In genomic region chr19:61225526-61226400, GRCm38 (mm10) we compare ENCODE assay signal across 7 mouse cellular contexts. TPM values are rescaled to one million over a fixed set of nuclear protein-coding genes. Genes with fewer than 3 reads are reported as not detected.
DNase-seq lines count a peak whose midpoint lies in the region; ATAC-seq and TF ChIP-seq lines count a peak whose summit lies in the region.

No protein-coding gene starts in this region.

- H3K36me3 ChIP-seq in embryonic facial prominence, embryonic 14.5 days (ENCODE audit: control insufficient read depth, insufficient read depth, low read length), result no peaks in the 10 kb centered on the region
- no peaks in the 10 kb centered on the region for H3K36me3 ChIP-seq in kidney, embryonic 15.5 days
- no peaks in the 10 kb centered on the region for H3K36me3 ChIP-seq in limb, embryonic 14.5 days (ENCODE audit: control insufficient read depth, insufficient read depth, low read length)
- H3K36me3 ChIP-seq in midbrain, embryonic 15.5 days (replicated peaks), result no peaks in the 10 kb centered on the region

- no peak for TF ChIP-seq POLR2A in limb, embryonic 14.5 days (IDR thresholded peaks at IDR 0.05; ENCODE audit: borderline replicate concordance, extremely low read depth, insufficient read depth, insufficient read length)

- peak overlapping the region; percentile 94 for H3K27ac ChIP-seq in embryonic facial prominence, embryonic 14.5 days (replicated peaks; ENCODE audit: low read depth, low read length)
- H3K27ac ChIP-seq in kidney, embryonic 15.5 days, result peak overlapping the region; percentile 97
- peak overlapping the region; percentile 91 for H3K27ac ChIP-seq in limb, embryonic 14.5 days (replicated peaks; ENCODE audit: low read depth, low read length)
- H3K27ac ChIP-seq in midbrain, embryonic 15.5 days, result peak overlapping the region; percentile 93

- peak overlapping the region; percentile 60 for H3K4me2 ChIP-seq in embryonic facial prominence, embryonic 14.5 days (ENCODE audit: low read depth, low read length)
- H3K4me2 ChIP-seq in kidney, embryonic 15.5 days, result peak overlapping the region; percentile 78
- H3K4me2 ChIP-seq in limb, embryonic 14.5 days (replicated peaks; ENCODE audit: low read depth, low read length, severe bottlenecking), result peak overlapping the region; percentile 63
- peak overlapping the region; percentile 71 for H3K4me2 ChIP-seq in midbrain, embryonic 15.5 days

- H3K27me3 ChIP-seq in embryonic facial prominence, embryonic 14.5 days (replicated peaks; ENCODE audit: control insufficient read depth, insufficient read depth, low read length), result no peaks in the 10 kb centered on the region
- H3K27me3 ChIP-seq in kidney, embryonic 15.5 days, result no peaks in the 10 kb centered on the region
- no peaks in the 10 kb centered on the region for H3K27me3 ChIP-seq in limb, embryonic 14.5 days (ENCODE audit: control insufficient read depth, insufficient read depth, low read length)
- no peaks in the 10 kb centered on the region for H3K27me3 ChIP-seq in midbrain, embryonic 15.5 days (replicated peaks)

- peaks cover 11% of the 10 kb centered on the region for H3K9me3 ChIP-seq in embryonic facial prominence, embryonic 14.5 days (ENCODE audit: control insufficient read depth, low read length)
- H3K9me3 ChIP-seq in kidney, embryonic 15.5 days (replicated peaks), result peaks cover 6% of the 10 kb centered on the region; the same call in 1 of the 2 replicates
- no peaks in the 10 kb centered on the region for H3K9me3 ChIP-seq in limb, embryonic 14.5 days (ENCODE audit: control insufficient read depth, low read length)
- no peaks in the 10 kb centered on the region for H3K9me3 ChIP-seq in midbrain, embryonic 15.5 days

- ATAC-seq in embryonic facial prominence, embryonic 14.5 days (ENCODE audit: low read depth), result peak; percentile 53
- peak; percentile 66 for ATAC-seq in kidney, embryonic 15.5 days (replicated peaks; ENCODE audit: low FRiP score)
- peak; percentile 53 for ATAC-seq in limb, embryonic 14.5 days (ENCODE audit: low FRiP score, low read depth)
- ATAC-seq in midbrain, embryonic 15.5 days (replicated peaks), result peak; percentile 76

- H3K4me3 ChIP-seq in embryonic facial prominence, embryonic 14.5 days (ENCODE audit: low read depth, low read length), result peak overlapping the region; percentile 65
- peak overlapping the region; percentile 66 for H3K4me3 ChIP-seq in kidney, embryonic 15.5 days (replicated peaks)
- peak overlapping the region; percentile 59 for H3K4me3 ChIP-seq in limb, embryonic 14.5 days (replicated peaks; ENCODE audit: low read length)
- peak overlapping the region; percentile 57 for H3K4me3 ChIP-seq in midbrain, embryonic 15.5 days

- no peaks in the 10 kb centered on the region; the same call in 1 of the 2 replicates for H3K4me1 ChIP-seq in embryonic facial prominence, embryonic 14.5 days (ENCODE audit: control insufficient read depth, insufficient read depth, low read length)
- H3K4me1 ChIP-seq in kidney, embryonic 15.5 days, result peaks cover 18% of the 10 kb centered on the region
- no peaks in the 10 kb centered on the region for H3K4me1 ChIP-seq in limb, embryonic 14.5 days (ENCODE audit: control insufficient read depth, insufficient read depth, low read length)
- H3K4me1 ChIP-seq in midbrain, embryonic 15.5 days, result peaks cover 7% of the 10 kb centered on the region; the same call in 1 of the 2 replicates

- 6% methylated on average over 49 of the region's 70 CpGs for WGBS in embryonic facial prominence, embryonic 14.5 days
- 6% methylated on average over 70 of the region's 70 CpGs for WGBS in kidney, embryonic 15.5 days
- 6% methylated on average over 69 of the region's 70 CpGs for WGBS in limb, embryonic 14.5 days
- WGBS in midbrain, embryonic 15.5 days, result 4% methylated on average over 70 of the region's 70 CpGs

- peak; percentile 16 for DNase-seq in c-Kit-negative CD71-positive TER-119-positive erythroid progenitor cells, embryonic 14.5 days (ENCODE audit: low read depth, low spot score)
- DNase-seq in embryonic facial prominence, embryonic 14.5 days (ENCODE audit: low spot score), result peak; percentile 95
- DNase-seq in heart, adult 9 months (ENCODE audit: low spot score in 2 of 2), result peak; percentile 10 to 27
- DNase-seq in limb, embryonic 14.5 days (ENCODE audit: low spot score), result peak; percentile 91
- peak; percentile 41 to 60 for DNase-seq in spleen, postnatal 36 days (ENCODE audit: low spot score in 2 of 2)

- peak overlapping the region; percentile 66; the same call in 1 of the 2 replicates for H3K9ac ChIP-seq in embryonic facial prominence, embryonic 14.5 days (ENCODE audit: low read depth, low read length)
- peak overlapping the region; percentile 12; the same call in 1 of the 2 replicates for H3K9ac ChIP-seq in kidney, embryonic 15.5 days
- peak overlapping the region; percentile 49 for H3K9ac ChIP-seq in limb, embryonic 14.5 days (ENCODE audit: low read depth, low read length, severe bottlenecking)
- H3K9ac ChIP-seq in midbrain, embryonic 15.5 days, result peak overlapping the region; percentile 44

RNA-seq across cellular contexts. Expression of gene Csf2ra, which starts 2.5 kb away (rescaled TPM):
- 17.5 and 22.1 TPM in 2 replicates for polyA plus RNA-seq in embryonic facial prominence, embryonic 14.5 days (2014; fragmentation: Nextera tagmentation; extraction: Ambion mirVana)
- 35.0 and 46.5 TPM in 2 replicates for polyA plus RNA-seq in kidney, embryonic 15.5 days (2015; fragmentation: Nextera tagmentation; extraction: Ambion mirVana)
- polyA plus RNA-seq in limb, embryonic 14.5 days (2012; rRNA removed), result 181 and 228 TPM in 2 replicates
- 24.1 and 30.1 TPM in 2 replicates for polyA plus RNA-seq in limb, embryonic 14.5 days (2014; fragmentation: Nextera tagmentation; extraction: Ambion mirVana)
- 63.1 and 78.9 TPM in 2 replicates for polyA plus RNA-seq in midbrain, embryonic 15.5 days (2015; fragmentation: Nextera tagmentation; extraction: Ambion mirVana)

RNA-seq across cellular contexts. Expression of gene Gm6020, which starts 42.1 kb away (rescaled TPM):
- polyA plus RNA-seq in embryonic facial prominence, embryonic 14.5 days (2014; fragmentation: Nextera tagmentation; extraction: Ambion mirVana), result not detected in 2 replicates
- polyA plus RNA-seq in kidney, embryonic 15.5 days (2015; fragmentation: Nextera tagmentation; extraction: Ambion mirVana), result not detected in 2 replicates
- polyA plus RNA-seq in limb, embryonic 14.5 days (2012; rRNA removed), result not detected in 2 replicates
- not detected in 2 replicates for polyA plus RNA-seq in limb, embryonic 14.5 days (2014; fragmentation: Nextera tagmentation; extraction: Ambion mirVana)
- not detected in 2 replicates for polyA plus RNA-seq in midbrain, embryonic 15.5 days (2015; fragmentation: Nextera tagmentation; extraction: Ambion mirVana)

RNA-seq across cellular contexts. Expression of gene Gm7102, which starts 49.7 kb away (rescaled TPM):
- polyA plus RNA-seq in embryonic facial prominence, embryonic 14.5 days (2014; fragmentation: Nextera tagmentation; extraction: Ambion mirVana), result 0.18 and 0.19 TPM in 2 replicates
- 0.15 and 0.17 TPM in 2 replicates for polyA plus RNA-seq in kidney, embryonic 15.5 days (2015; fragmentation: Nextera tagmentation; extraction: Ambion mirVana)
- polyA plus RNA-seq in limb, embryonic 14.5 days (2012; rRNA removed), result 0.06 and 0.08 TPM in 2 replicates
- polyA plus RNA-seq in limb, embryonic 14.5 days (2014; fragmentation: Nextera tagmentation; extraction: Ambion mirVana), result 0.14 TPM in 1 of 2 replicates, not detected in the other
- 0.22 TPM in 1 of 2 replicates, not detected in the other for polyA plus RNA-seq in midbrain, embryonic 15.5 days (2015; fragmentation: Nextera tagmentation; extraction: Ambion mirVana)

Comparison
In these comparisons a context has a peak if more than half of its experiments do, and no peak if none do; other contexts are left out.
1. Peak in every context shown above with its lines: DNase-seq, ATAC-seq, H3K4me3 ChIP-seq and H3K27ac ChIP-seq.
2. DNase-seq: peak in every context shown above with its lines; median percentile 95 in embryonic facial prominence, embryonic 14.5 days; 91 in limb, embryonic 14.5 days; 50 in spleen, postnatal 36 days; 18 in heart, adult 9 months; 16 in c-Kit-negative CD71-positive TER-119-positive erythroid progenitor cells, embryonic 14.5 days.
3. H3K9ac ChIP-seq: peak in every context shown above with its lines; median percentile 66 in embryonic facial prominence, embryonic 14.5 days; 49 in limb, embryonic 14.5 days; 44 in midbrain, embryonic 15.5 days; 12 in kidney, embryonic 15.5 days.